Mouse (Mus musculus) lung, adult 2 months (tissue): Measurements from ENCODE around the gene Aoc1. TPM values are rescaled to one million over a fixed set of nuclear protein-coding genes. Genes with fewer than 3 reads are reported as not detected.

Experiments used
- DNase-seq: peaks from one replicate; pipeline ENCODE4 v3.0.0; 2022
- H3K4me1 ChIP-seq: fragments of 200-500 bp; 2 replicates; pipeline ENCODE4 v1.6.1; 2011; ENCODE audit warnings: low read length; ENCODE audit not compliant: control insufficient read depth, insufficient read depth
- H3K4me3 ChIP-seq: fragments of 200-500 bp; replicated peaks from 2 replicates; pipeline ENCODE3; 2011; ENCODE audit warnings: low read depth, mild to moderate bottlenecking, control low read depth, low read length; ENCODE audit errors: extremely low read depth
- CTCF ChIP-seq: fragments of 200-500 bp; IDR thresholded peaks from 2 replicates; pipeline ENCODE4 v1.5.1; 2011; ENCODE audit warnings: mild to moderate bottlenecking, low read length, control low read depth; ENCODE audit not compliant: insufficient read depth
- POLR2A ChIP-seq: fragments of 200-500 bp; IDR thresholded peaks from 2 replicates; pipeline ENCODE4 v1.6.1; 2011; ENCODE audit warnings: low read depth, mild to moderate bottlenecking, control low read depth, low read length, borderline replicate concordance; ENCODE audit errors: extremely low read depth
- WGBS: fragments of 180-500 bp; shearing (Covaris S2); methylation state at CpG from one replicate; pipeline ENCODE4 v1.1.7; 2018; 5-methylcytosine and 5-hydroxymethylcytosine counted together
- polyA plus RNA-seq: library from polyadenylated mRNA; depleted of rRNA; stranded (reverse); fragments of >200 nt; gene quantifications from 2 replicates; pipeline ENCODE4 v1.2.3, GENCODE M21; 2012

Aoc1 gene
- polyA plus RNA-seq, 1 experiment, result 4.8 TPM

DNA sequence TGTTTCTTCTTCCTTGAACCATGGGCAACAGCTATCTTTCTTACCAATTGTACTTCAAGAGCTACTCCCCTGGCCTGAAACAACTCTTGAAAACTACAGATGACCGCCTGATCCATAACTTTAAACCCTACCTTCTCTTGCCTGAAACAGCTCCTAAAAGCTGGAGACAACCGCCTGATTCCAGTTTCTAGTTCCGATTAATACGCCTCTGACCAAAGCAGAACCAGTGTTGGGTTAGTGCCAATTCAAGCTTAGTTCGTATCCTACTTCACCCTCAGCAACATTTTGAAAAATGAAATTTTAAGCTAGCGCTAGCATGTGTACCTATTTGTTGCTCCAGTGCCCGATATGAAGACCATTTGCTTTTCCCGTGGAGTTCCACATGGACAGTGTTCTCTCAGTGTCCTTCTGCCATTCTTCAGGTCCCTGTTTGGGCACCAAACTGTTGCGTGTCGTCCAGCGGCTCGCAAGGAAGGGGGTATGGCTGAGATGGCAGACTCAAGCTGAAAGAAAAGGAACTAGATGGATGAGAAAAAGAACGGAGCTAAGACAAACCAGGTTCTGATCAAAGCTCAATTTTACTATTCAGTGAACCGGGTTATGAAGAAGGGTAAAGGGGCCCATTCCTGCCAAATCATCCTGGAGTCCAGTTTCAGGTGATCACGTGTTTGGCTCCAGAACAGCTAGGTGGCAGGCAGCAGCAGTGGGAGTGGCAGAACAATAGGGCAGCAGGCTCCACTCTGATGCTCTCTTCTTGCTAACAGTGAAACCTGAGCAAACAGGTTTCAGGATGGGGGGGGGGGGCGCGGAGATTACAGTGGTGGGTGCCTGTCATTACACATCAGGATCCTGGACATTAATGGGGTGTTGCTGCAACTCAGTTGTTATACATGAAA is 30.1 kb downstream of the Aoc1 start:
- DNase-seq, result no peak
- 88% methylated on average over 17 of the region's 17 CpGs for whole genome bisulfite sequencing
- H3K4me3 ChIP-seq, result no peak overlapping the region
- TF ChIP-seq POLR2A (no peak), CTCF (no peak)
- no peaks in the 10 kb centered on the region; the same call in 1 of the 2 replicates for H3K4me1 ChIP-seq

DNA sequence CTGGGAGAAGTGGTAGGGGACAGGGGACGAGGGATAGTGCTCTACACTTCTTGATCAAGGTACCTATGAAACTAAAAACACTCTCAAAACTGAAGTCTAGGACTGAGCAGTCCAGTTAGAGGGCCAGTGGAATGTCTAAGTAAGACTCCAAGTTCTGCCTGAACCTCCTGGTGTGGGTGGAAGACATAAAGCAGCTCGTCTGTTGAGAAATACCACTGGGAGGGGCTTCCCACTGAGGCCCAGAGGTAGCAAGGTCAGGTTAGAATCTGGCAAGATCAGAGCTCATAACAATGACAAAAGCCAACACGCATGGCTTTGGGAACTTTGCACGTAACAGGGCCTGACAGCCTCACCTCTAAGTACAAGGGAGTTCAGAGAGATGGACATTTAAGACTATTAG is 30.7 kb downstream of the Aoc1 start:
- DNase-seq, result no peak
- 70% methylated on average over 4 of the region's 4 CpGs for WGBS
- TF ChIP-seq POLR2A (no peak), CTCF (no peak)
- H3K4me3 ChIP-seq, result no peak overlapping the region
- no peaks in the 10 kb centered on the region; the same call in 1 of the 2 replicates for H3K4me1 ChIP-seq

DNA sequence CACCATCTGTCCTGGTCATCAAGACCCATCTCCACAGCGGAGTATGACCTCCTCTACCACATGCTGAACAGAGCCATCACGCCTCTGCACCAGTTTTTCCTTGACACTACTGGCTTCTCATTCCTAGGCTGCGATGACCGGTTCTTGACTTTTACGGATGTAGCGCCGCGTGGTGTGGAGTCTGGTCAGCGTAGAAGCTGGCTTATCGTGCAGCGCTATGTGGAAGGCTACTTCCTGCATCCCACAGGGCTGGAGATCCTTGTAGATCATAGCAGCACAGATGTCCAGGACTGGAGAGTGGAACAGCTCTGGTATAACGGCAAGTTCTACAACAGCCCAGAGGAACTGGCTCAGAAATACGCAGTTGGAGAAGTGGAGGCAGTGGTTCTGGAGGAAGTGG is 32.9 kb downstream of the Aoc1 start:
- Histone ChIP-seq H3K4me1 (no peaks in the 10 kb centered on the region; the same call in 1 of the 2 replicates), H3K4me3 (no peak overlapping the region)
- 89% methylated on average over 13 of the region's 13 CpGs for WGBS
- DNase-seq, result no peak
- TF ChIP-seq POLR2A (no peak), CTCF (no peak)

DNA sequence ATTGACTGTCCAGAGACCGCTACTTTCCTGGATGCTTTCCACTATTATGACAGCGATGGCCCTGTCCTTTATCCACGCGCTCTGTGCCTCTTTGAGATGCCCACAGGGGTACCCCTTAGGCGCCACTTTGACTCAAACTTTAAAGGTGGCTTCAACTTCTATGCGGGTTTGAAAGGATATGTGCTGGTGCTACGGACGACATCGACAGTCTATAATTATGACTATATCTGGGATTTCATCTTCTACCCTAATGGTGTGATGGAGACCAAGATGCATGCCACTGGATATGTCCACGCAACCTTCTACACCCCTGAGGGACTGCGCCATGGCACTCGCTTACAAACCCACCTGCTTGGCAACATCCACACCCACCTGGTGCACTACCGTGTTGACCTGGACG is 33.7 kb downstream of the Aoc1 start:
- Histone ChIP-seq H3K4me1 (no peaks in the 10 kb centered on the region; the same call in 1 of the 2 replicates), H3K4me3 (no peak overlapping the region)
- DNase-seq, result no peak
- 95% methylated on average over 14 of the region's 14 CpGs for WGBS
- no peak for TF ChIP-seq POLR2A
- TF ChIP-seq CTCF, result no peak

DNA sequence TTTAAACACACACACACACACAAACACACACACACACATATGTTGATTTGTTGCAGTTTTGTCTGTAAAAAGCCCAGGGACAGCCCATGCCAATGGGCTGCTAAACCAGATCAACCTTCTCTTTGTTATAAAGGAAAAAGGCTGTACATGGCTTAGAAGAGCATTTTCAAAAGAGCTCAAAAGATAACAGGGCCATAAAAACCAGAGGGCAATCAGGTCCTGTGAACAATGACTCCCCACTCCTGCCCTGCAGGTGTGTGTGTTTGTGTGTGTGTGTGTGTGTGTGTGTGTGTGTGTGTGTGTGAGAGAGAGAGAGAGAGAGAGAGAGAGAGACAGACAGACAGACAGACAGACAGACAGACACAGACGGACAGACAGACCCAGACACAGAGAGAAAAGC is 36.5 kb downstream of the Aoc1 start:
- 74% methylated on average over 1 of the region's 1 CpGs for WGBS
- TF ChIP-seq CTCF (no peak), POLR2A (no peak)
- DNase-seq, result no peak
- no peaks in the 10 kb centered on the region for H3K4me1 ChIP-seq
- no peak overlapping the region for H3K4me3 ChIP-seq

DNA sequence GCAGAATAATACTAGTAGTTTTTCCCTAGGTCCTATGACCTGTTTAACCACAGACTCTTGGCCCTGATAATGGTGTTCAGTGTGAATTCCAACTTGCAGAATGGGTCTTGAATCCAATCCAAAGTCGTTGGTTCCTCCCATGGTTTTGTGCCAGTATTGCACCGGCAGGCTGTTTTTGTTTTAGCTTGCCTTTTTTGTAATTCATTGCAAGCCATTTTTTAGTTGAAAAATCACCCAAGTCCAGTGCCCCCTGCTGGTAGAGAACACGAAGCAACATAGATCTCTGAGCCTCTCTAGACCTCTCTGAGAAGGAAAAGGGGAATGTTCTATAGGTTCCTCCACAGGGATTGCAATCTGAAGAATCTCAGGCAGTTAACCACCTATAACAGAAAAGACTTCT is 39.3 kb downstream of the Aoc1 start:
- 21% methylated on average over 3 of the region's 3 CpGs for WGBS
- TF ChIP-seq CTCF (0 out of 2 replicates have a peak, but pooled peaks have one; percentile 18), POLR2A (no peak)
- DNase-seq, result peak; percentile 8

DNA sequence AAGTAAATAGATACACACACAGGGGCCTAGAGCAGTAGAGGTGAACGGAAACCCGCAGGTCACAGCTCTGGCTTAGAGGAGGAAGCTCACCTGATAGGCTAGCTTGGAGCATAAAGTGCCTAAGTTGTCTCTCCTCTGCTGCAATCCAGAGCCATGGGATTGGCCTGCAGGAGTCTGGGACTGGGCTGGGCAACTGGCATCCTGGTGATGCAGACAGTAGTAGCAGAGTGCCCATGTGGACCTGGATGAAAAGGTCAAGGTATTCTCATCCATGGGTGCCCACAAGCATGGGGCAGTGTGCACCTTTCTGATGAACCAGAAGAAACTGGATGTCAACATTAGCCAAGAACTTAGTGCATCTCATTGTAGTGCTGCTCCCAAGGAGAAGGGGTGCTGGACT is 40.9 kb downstream of the Aoc1 start:
- DNase-seq, result no peak
- TF ChIP-seq CTCF (no peak), POLR2A (no peak)
- 97% methylated on average over 2 of the region's 2 CpGs for WGBS
- H3K4me1 ChIP-seq, result no peaks in the 10 kb centered on the region
- H3K4me3 ChIP-seq, result no peak overlapping the region

More for the DNA sequence above, 39.3 kb downstream of the Aoc1 start:
- no peaks in the 10 kb centered on the region for H3K4me1 ChIP-seq
- H3K4me3 ChIP-seq, result no peak overlapping the region

DNA sequence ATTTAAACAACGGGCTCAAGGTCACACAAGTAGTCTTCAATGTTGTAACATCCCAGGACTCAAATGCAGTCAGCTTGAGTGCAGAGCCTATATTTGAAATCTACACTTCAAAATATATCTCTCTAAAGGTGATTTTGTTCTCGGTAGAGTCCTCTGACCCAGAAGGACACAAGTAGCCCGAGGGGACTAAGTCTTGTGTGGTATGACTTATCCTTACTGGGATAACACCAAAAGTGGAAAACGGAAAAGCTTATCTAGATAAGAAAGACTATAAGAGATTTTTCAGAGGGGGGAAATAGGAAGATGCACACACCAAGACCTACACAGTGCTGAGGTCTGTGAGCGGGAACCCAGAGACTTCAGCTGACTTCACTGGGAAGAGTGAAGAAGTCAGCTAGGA is 56.9 kb downstream of the Aoc1 start, which contains the start of gene 1600015I10Rik:
1600015I10Rik (plus strand) TSS at position 301 of the 400 bp plus-strand sequence.
- no peaks in the 10 kb centered on the region for H3K4me1 ChIP-seq
- no peak for DNase-seq
- H3K4me3 ChIP-seq, result no peak within 1 kb of the TSS
- TF ChIP-seq POLR2A (no peak), CTCF (no peak)
- 87% methylated on average over 5 of the region's 5 CpGs for WGBS

DNA sequence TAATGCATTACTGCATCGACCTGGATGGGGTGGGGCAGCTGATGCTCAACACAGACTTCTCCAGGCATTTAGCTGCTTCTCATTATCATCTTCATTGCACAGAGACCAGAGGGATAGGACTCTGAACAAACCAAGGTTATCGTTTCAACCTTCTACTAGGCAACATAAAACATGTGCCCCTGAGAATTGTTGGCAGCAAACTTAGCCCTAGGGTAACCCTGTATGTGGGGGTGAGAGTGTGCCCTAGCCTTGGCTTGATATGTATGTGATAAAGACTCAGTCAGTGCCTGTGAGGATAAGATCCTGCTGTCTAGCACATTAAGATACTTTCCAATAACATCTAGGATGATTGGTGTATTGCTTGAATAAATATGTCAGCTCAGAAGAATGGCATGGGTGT is 76.9 kb downstream of the Aoc1 start:
- no peaks in the 10 kb centered on the region for H3K4me1 ChIP-seq
- DNase-seq, result no peak
- H3K4me3 ChIP-seq, result no peak overlapping the region
- WGBS, result 63% methylated on average over 2 of the region's 2 CpGs
- TF ChIP-seq CTCF, result no peak
- TF ChIP-seq POLR2A, result no peak

DNA sequence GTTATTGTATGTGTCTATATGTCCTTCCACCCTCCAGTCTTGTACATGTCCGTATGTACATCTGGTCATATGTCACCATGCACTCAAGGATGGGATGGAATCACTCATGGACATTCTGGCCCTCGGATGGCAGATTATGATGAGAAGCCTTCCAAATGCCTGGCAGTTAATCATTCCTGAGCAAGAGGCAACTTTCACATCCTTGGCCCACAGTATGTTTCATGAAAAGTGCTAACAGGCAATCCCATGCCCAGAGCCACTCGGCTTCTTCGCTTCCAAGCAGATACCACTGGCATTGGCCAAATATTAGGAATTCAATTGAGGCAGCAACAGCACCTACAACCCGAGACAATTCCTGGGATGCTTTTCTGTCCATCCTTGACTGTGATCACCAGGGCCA is 78.0 kb downstream of the Aoc1 start:
- H3K4me1 ChIP-seq, result no peaks in the 10 kb centered on the region
- 85% methylated on average over 5 of the region's 5 CpGs for WGBS
- TF ChIP-seq POLR2A, result no peak
- TF ChIP-seq CTCF, result no peak
- no peak overlapping the region for H3K4me3 ChIP-seq
- no peak for DNase-seq
